Mouse (Mus musculus) liver, adult 2 months (tissue): ENCODE data around the gene Olfr672.

Experiments
- CTCF ChIP-seq: fragments of 200-500 bp; IDR thresholded peaks from 2 replicates; pipeline ENCODE4 v1.5.1; 2011; ENCODE audit warnings: low read depth, low read length, control low read depth
- POLR2A ChIP-seq: fragments of 200-500 bp; IDR thresholded peaks from 2 replicates; pipeline ENCODE4 v1.6.1; 2011; ENCODE audit warnings: low read length, control low read depth; ENCODE audit not compliant: insufficient read depth; ENCODE audit errors: extremely low read depth

DNA sequence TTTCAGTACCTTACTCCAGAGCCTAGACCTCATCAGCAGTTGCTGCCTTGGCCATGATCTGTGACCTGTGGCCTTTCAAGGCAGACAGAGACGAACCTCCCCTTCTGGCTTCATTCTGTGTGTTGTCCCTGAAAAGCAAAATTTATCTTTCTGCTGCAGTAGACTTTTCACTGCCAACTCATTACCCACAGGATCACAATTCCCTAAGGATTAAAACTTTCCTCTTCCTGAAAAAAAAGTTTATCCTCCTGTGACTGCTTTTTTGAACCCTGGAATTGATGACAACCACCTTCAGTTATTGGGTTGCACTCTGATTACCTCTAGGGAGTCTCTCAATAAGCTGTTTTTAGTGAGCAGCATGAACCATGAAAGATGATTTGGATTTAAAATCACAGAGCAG is 39.3 kb downstream of the Olfr672 start, which contains the start of gene Olfr670:
- TF ChIP-seq POLR2A, result no peak
- no peak for TF ChIP-seq CTCF
